Mouse (Mus musculus): ENCODE measurements around the gene Snf8.

Snf8 gene

DNA sequence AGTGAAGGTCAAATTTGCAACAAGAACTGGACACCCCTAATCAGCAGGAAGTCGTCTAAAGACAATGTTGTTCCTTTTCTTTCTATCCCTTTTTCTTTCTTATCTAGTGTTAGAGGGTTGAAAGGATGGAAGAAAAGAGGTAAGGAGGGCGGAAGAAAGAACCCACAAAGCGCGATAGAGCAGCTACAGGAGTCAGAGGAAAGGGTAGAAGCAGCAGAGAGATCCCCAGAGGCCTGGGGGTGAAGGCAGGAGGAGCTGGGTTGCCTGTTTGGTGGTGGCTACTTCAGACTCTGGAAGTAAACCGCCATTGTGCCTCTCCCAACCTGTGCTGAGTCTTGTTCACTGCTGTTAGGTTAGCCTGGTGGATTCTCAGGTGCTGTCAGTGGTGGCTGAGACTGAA lies 6.6 kb upstream of the Snf8 start:
- no peak for DNase-seq (ENCODE audit: low spot score)

GRCm38 (mm10) chr11:96030571-96030970 lies 4.1 kb upstream of the Snf8 start:
- DNase-seq (ENCODE audit: low spot score), result no peak

- no peak for DNase-seq (ENCODE audit: low spot score)
Observed at GRCm38 (mm10) chr11:96031701-96032100, 3.0 kb upstream of the Snf8 start.

DNA sequence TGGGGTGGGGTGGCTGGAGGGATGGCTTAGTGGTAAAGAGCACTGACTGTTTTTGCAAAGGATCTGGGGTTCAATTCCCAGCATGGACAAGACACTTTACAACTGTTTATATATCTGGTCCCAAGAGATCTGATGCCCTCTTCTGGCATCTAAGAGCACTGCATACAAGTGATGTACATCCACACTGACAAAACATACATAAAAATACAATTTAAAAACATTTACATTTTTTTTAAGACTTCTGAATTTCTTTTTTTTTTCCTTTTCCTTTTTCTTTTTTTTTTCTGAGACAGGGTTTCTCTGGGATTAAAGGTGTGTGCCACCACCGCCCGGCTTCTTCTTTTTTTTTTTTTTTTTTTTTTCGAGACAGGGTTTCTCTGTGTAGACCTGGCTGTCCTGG lies 1.4 kb upstream of the Snf8 start:
- no peak for DNase-seq (ENCODE audit: low spot score)

- DNase-seq (ENCODE audit: low spot score), result no peak
Observed at GRCm38 (mm10) chr11:96034116-96034515, 569 bp upstream of the Snf8 start.

- DNase-seq (ENCODE audit: low spot score), result no peak
Observed at GRCm38 (mm10) chr11:96035133-96035532, 448 bp downstream of the Snf8 start.

DNA sequence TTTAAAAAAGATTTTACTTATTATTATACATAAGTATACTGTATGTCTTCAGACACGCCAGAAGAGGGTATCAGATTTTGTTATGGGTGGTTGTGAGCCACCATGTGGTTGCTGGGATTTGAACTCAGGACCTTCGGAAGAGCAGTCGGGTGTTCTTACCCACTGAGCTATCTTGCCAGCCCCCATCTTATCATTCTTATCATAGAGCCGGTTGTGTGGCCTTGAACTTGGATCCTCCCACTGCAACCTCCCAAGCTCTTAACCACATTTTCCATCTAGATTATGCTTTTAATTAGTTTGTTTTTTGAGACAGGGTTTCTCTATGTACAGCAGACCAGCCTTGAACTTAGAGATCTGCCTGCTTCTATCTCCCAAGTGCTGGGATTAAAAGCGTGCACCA lies 2.8 kb downstream of the Snf8 start:
- no peak for DNase-seq (ENCODE audit: low spot score)

DNA sequence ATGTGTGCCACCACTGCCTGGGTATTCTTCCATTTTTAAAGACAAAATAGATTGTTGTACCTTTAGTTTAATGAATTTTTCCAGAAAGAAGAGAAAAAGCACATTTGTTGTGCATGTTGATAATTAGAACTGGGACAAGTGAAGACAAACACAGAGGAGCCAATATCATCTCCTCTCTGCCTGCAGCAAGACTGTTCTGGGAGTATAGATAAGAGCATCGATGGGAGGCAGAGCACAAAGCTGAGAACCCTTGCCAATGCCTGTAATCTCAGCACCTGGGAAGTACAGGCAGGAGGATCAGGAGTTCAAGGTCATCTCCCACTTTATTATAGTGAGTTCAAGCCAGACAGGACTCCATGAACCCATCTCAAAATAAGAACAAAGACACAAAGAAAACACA lies 3.9 kb downstream of the Snf8 start:
- no peak for DNase-seq (ENCODE audit: low spot score)

- no peak for DNase-seq (ENCODE audit: low spot score)
Observed at GRCm38 (mm10) chr11:96044803-96045567, 10.3 kb downstream of the Snf8 start.

DNA sequence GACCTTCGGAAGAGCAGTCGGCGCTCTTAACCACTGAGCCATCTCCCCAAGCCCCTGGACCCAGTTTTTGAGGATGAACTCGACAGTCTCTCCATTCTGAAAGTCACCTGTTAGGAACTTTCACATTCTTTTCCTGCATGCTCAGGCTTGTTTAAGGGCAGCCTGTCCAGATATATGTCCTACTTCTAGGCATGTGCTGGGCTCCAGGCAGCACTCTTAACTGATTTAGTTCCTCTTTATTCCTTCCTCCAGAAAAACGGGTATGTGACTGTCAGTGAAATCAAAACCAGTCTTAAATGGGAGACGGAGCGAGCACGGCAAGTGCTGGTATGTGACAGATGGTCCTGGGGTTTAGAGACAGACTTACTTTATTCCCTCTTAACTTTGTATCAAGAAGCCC lies 11.3 kb downstream of the Snf8 start:
- DNase-seq (ENCODE audit: low spot score), result no peak

GRCm38 (mm10) chr11:96046793-96047192 lies 12.1 kb downstream of the Snf8 start:
- DNase-seq (ENCODE audit: low spot score), result no peak

- no peak for DNase-seq (ENCODE audit: low spot score)
Observed at GRCm38 (mm10) chr11:96047469-96048373, 13.0 kb downstream of the Snf8 start.

GRCm38 (mm10) chr11:96049939-96050338 lies 15.3 kb downstream of the Snf8 start:
- DNase-seq (ENCODE audit: low spot score), result no peak

- no peak for DNase-seq (ENCODE audit: low spot score)
Observed at GRCm38 (mm10) chr11:96050854-96051253, 16.2 kb downstream of the Snf8 start.

GRCm38 (mm10) chr11:96058309-96058708 lies 23.6 kb downstream of the Snf8 start:
- no peak for DNase-seq (ENCODE audit: low spot score)

DNA sequence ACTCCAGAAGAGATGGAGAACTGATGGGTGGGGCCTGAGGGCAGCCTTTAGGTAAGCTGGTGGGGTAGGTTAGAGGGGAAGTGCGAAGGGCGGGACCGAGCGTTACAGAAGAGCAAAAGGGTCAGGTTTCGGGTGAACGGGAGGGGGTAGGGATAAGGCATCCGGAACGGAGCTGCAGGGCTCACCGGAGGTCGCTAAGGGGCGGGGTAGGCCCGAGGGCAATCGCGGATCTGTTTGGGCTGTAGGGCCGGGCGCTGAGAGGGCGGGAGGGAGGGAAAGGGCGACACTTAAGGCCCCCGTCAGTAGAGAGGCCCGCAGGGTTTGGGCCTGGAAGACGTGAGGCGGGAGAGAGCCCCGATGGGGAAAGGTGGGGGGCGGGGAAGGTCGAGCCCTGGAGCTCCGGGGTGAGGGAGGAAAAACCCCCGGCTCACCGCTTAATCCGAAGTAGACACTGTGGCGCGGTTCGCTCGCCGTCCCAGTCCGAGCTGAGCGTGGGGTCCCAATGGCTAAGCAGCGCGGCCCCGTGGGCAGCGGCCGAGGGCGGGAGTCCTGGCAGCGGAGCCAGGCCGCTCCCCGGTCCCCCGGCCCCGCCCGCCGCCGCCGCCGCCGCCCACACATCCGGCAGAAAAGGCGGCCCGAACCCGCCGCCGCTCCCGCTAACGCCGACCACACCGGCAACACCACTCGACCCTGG lies 30.0 kb downstream of the Snf8 start:
- no peak for DNase-seq (ENCODE audit: low spot score)

DNA sequence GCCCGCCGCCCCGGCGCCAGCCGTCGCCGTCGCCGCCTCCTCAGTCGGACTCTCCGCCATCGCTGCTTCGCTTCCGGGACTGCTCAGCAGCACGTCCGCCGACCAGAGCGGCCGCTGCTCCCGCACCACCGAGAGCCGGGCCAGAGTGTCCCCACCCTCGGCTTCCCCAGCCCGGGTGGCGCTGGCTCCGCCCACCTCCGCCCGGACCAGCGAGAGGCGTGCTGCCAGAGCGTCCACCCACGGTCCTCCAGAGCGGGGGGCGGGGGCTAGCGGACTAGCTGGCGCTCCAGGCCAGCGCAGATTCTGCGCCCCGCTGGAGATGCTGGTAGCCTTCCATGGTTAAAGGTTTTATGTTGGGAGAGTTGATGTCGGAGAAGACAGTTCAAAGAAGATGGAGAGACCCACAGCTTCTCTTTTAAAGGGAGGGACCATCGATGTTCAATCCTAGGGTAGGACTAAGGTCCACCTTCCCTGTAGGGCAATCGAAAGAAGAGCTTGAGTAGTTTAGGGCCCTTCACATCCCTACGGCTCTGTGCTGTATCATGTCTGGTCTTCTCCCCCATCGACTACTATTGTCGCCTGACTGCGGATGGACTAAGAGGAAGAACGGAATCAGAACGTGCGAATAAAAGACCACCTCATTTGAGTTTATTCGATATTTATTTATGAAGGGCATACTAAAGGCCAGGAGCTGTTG lies 30.7 kb downstream of the Snf8 start, which contains the start of gene Ube2z:
TSS of gene Ube2z (minus strand) at position 174 of the 697 bp plus-strand sequence.
- DNase-seq (ENCODE audit: low spot score), result peak; percentile 86

DNA sequence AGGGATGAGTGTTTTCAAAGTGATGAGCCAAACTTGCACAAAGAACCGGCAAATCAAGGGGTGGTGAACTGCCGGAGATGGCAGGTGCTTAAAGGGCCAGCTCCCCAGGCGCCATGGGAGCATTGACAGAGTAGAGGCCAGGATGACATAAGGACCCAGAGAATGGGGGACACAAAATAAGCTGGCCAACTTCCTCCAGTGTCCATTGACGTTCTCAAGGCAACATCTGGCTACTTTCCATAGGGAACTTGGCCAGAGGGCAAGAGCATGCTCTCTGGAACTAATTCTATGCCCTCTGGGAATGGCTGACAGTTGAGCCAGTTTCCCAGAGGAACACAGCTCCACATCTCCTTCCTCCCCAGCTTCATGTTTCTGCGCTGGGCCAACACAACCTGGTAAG lies 33.5 kb downstream of the Snf8 start:
- no peak for DNase-seq (ENCODE audit: low spot score)

GRCm38 (mm10) chr11:96070353-96070752 lies 35.7 kb downstream of the Snf8 start:
- no peak for DNase-seq (ENCODE audit: low spot score)

DNA sequence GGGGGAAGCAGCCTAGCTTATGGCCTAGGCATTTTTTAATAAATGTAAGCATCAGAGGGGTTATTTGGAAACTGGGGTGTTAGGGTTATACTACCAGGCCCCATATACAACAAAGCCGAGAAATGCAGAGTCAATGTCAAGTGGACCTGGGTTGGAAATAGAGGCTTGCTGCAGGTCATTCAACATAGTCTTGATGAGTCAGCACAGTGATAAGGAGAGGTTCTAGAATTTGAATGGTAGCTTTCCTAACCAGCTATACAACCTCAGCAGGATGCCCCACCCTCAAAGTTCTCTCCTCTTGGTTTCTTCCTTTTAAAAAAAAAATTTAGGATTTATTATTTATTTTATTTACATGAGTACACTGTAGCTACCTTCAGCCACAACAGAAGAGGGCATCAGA lies 36.3 kb downstream of the Snf8 start:
- DNase-seq (ENCODE audit: low spot score), result no peak

GRCm38 (mm10) chr11:96073295-96073993 lies 38.8 kb downstream of the Snf8 start:
- DNase-seq (ENCODE audit: low spot score), result no peak

All from urinary bladder, postnatal 10 days (tissue).